Mouse (Mus musculus): ENCODE data around the gene C1qtnf5. TPM values are rescaled to one million over a fixed set of nuclear protein-coding genes. Genes with fewer than 3 reads are reported as not detected.

The C1qtnf5 gene
- total RNA-seq, 2 experiments from 2014 or later: 22.9 to 25.7 TPM

- DNase-seq: peak; percentile 82
- intact Hi-C loops (cut with DNase I; ENCODE audit: low total_unique reads): no loop called here
Observed at GRCm38 (mm10) chr9:44125546-44126428, 18.7 kb downstream of the C1qtnf5 start.

GRCm38 (mm10) chr9:44126746-44127145 is 19.7 kb downstream of the C1qtnf5 start:
- DNase-seq: no peak
- intact Hi-C loops (cut with DNase I; ENCODE audit: low total_unique reads): no loop called here

- intact Hi-C loops (cut with DNase I; ENCODE audit: low total_unique reads): no loop called here
- DNase-seq: no peak
Observed at GRCm38 (mm10) chr9:44127351-44127801, 20.3 kb downstream of the C1qtnf5 start.

- DNase-seq: no peak
- intact Hi-C loops (cut with DNase I; ENCODE audit: low total_unique reads): loop anchor here (5.0 to 10.0 kb wide), 2 partner anchors 105 to 353 kb away; partner anchors contain the start of genes Bcl9l and Cbl
Observed at GRCm38 (mm10) chr9:44129633-44130032, 22.6 kb downstream of the C1qtnf5 start.

DNA sequence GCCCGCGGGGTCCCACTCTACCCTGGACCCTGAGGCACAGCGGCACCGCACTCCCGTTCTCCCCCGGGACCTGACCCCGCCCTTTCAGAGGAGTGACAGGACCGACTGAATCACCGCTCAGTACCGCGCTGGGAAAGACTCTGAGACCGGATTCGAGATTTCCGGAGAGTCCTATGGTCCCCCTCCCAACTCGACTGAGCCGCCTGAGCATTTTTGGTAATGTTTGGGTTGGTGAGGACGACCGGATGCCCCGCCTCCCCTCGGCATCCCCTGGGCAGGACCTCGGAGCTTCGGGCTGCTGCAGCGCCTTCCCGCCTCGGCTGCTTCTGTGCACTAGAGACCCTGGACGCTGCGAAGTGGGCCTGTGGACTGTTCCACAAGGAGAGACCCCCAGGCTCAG is 23.0 kb downstream of the C1qtnf5 start:
- DNase-seq: peak; percentile 74
- intact Hi-C loops (cut with DNase I; ENCODE audit: low total_unique reads): loop anchor here (5.0 to 10.0 kb wide), 2 partner anchors 105 to 352 kb away; partner anchors contain the start of genes Bcl9l and Cbl

DNA sequence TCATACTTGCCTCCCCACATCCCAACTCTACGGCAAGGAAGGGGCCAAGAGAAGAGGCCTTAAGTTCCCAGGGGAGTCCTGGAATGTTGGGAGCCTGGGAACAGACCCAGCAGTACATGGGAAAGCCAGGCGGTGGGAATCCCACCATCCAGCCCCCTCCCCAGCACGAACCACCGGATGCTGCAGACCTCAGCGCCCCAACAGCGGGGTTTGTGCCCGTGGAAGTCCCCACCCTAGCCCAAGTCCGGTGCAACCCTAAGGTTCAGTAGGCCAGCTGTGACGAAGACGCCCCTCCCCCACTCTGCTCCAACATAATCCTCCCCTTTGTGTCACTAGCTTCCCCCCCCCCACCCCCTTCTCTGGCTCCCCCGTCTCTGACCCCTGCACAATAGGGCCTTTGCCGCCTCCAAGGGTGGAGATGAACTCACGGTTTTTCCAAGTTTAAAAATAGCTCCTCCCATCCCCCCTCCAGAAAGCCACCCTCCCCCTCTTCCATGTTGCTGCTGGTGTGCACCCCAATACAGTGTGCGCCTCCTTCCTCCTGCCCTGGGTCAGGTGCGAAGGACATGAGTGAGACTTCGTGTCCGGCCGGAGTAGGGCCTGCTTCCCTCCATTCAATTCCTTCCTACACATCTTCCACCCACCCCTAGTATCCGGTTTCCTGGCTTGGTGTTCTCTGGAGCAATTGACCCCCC is 23.7 kb downstream of the C1qtnf5 start:
- intact Hi-C loops (cut with DNase I; ENCODE audit: low total_unique reads): loop anchor here (5.0 to 10.0 kb wide), 2 partner anchors 104 to 352 kb away; partner anchors contain the start of genes Bcl9l and Cbl
- peak; percentile 56 for DNase-seq

DNA sequence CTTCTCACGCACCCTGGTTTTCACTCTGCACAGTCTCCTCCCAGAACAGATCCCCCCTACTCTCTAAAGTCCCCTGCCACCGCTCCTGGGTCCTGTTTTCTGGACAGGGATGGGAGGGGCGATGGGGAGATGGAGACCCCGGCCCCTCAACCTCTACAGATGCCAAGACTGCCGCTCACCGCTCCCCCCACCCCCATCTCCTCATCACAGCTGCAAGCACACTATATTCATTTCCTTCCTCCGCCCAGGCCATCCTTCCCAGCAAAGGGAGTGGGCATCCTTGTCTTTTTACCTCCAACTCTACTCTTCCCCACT is 24.2 kb downstream of the C1qtnf5 start:
- intact Hi-C loops (cut with DNase I; ENCODE audit: low total_unique reads): loop anchor here (5.0 to 10.0 kb wide), 2 partner anchors 104 to 351 kb away; partner anchors contain the start of genes Bcl9l and Cbl

GRCm38 (mm10) chr9:44132200-44132599 is 25.2 kb downstream of the C1qtnf5 start:
- no peak for DNase-seq
- intact Hi-C loops (cut with DNase I; ENCODE audit: low total_unique reads): loop anchor here (5.0 to 10.0 kb wide), 2 partner anchors 103 to 350 kb away; partner anchors contain the start of genes Bcl9l and Cbl

More for the DNA sequence above, 24.2 kb downstream of the C1qtnf5 start:
- no peak for DNase-seq

- intact Hi-C loops (cut with DNase I; ENCODE audit: low total_unique reads): loop anchor here (5.0 to 10.0 kb wide), 2 partner anchors 102 to 349 kb away; partner anchors contain the start of genes Bcl9l and Cbl
- no peak for DNase-seq
Observed at GRCm38 (mm10) chr9:44133287-44133686, 26.2 kb downstream of the C1qtnf5 start.

GRCm38 (mm10) chr9:44134101-44134850 is 27.2 kb downstream of the C1qtnf5 start, which contains the start of gene Mcam:
Mcam (plus strand) TSS chr9:44134469.
- peak; percentile 69 for DNase-seq
- intact Hi-C loops (cut with DNase I; ENCODE audit: low total_unique reads): loop anchor here (5.0 to 10.0 kb wide), 2 partner anchors 101 to 348 kb away; partner anchors contain the start of genes Bcl9l and Cbl

GRCm38 (mm10) chr9:44134851-44135730 is 28.0 kb downstream of the C1qtnf5 start:
- peak; percentile 55 for DNase-seq
- intact Hi-C loops (cut with DNase I; ENCODE audit: low total_unique reads): loop anchor here (5.0 to 10.0 kb wide), 2 partner anchors 100 to 347 kb away; partner anchors contain the start of genes Bcl9l and Cbl

DNA sequence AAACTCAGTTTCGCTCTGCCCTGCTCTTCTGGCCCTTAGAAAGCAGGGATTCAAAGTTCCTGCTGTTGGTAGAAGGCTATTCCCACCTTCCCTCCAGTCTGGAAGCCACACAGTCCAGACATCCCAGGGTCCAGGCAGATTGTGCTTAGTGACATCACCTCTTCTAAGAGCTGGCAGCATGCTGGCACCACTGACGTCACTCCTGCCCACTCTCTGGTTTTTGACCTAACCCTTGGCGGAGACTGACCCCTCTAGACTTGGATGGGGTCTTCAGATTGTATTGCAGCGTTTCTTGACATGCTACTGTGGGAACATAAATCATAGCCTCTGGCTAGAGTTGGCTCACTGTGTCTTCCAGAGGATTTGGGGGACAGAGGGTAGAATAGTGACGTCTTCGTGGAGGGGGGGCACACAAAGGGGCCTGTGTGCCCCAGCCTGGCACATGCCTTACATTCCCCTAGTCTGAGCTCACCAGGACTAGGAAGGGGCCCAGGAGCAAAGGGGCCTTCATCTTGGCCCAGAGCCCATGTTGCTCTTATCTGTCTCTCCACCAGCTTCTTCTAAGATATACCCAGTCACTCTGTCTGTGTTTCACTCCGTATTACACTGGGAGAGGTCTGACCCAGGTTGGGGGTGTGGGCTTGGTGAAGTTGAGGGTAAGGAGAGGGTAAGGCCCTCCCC is 28.8 kb downstream of the C1qtnf5 start:
- DNase-seq: no peak
- intact Hi-C loops (cut with DNase I; ENCODE audit: low total_unique reads): loop anchor here (10.0 kb wide), 1 partner anchor 99 kb away; the partner anchor contains the start of gene Cbl

DNA sequence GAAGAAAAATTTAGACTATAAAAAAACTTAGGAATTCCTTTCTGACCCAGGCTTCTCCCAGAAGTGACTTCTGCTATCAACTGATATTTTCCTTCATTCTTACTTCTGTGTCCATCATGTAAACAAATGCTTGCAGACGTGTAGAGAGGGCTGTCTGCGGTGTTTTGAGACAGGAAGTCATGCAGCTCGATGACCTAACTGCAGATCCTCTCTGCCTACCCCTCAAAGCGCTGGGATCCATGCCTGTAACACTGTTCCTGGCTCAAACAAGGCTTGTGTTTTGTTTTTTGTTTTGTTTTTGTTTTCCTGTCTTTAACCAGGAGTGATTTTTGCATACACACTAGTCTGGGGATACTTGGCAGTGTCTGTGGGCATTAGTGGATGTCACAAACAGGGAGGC is 30.8 kb downstream of the C1qtnf5 start:
- intact Hi-C loops (cut with DNase I; ENCODE audit: low total_unique reads): loop anchor here (10.0 kb wide), 1 partner anchor 97 kb away; the partner anchor contains the start of gene Cbl
- no peak for DNase-seq

GRCm38 (mm10) chr9:44141951-44142350 is 34.9 kb downstream of the C1qtnf5 start:
- intact Hi-C loops (cut with DNase I; ENCODE audit: low total_unique reads): no loop called here
- DNase-seq: no peak

DNA sequence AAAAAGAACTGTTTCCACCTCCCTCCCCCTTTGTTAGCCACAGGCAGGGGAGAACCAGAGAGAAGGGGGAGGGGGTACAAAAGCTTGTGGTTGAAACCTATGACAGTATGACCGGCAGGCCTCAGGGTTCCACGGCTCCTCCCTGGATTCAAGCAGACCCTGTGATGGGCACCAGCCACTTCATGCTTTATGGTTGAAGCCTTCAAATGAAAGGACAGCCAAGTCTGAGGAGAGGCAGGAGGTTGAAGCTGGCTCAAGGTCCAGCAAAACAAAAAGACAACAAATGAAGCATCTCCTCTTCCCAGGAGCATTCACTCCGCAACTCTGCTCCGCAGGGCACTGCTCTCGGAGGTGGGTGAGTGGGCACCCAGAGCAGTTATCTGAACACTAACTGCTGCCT is 36.4 kb downstream of the C1qtnf5 start:
- DNase-seq: no peak
- intact Hi-C loops (cut with DNase I; ENCODE audit: low total_unique reads): no loop called here

DNA sequence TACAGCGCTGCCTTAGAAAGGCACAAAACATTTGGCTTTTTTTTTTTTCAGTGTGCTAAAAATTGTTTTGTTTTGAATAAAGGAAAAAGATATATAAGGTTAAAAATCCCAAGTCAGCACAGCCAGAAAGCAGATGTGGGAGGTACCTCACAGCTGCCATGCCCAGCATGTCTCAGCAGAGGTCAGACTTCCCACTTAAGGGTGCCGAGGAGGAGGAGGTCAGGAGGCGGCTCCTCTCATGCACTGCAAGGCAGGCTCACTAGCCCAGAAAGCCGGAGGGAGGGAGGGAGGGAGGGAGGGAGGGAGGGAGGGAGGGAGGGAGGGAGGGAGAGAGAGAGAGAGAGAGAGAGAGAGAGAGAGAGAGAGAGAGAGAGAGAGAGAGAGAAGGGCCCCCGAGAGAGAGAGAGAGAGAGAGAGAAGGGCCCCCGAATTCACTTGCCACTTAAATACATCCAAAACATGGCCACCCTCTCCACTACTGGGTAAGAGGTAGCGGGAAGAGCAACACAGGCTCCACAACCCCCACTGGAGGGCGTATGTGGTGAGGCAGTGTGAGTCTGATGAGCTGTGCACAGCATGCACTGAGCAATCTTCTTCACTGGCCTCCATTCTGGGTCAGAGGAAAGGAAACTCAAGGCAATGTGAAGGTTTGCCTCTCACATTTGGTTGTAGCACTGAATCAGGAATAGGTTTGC is 37.1 kb downstream of the C1qtnf5 start:
- no peak for DNase-seq
- intact Hi-C loops (cut with DNase I; ENCODE audit: low total_unique reads): no loop called here

GRCm38 (mm10) chr9:44144718-44145060 is 37.6 kb downstream of the C1qtnf5 start:
- intact Hi-C loops (cut with DNase I; ENCODE audit: low total_unique reads): no loop called here
- no peak for DNase-seq
